Mouse (Mus musculus) G1E (cell line): ENCODE results near the gene Gm10097.

Source experiments
- CTCF ChIP-seq: IDR thresholded peaks from 2 replicates; pipeline ENCODE4 v1.5.1; 2012; ENCODE audit warnings: low read depth, low read length, inconsistent platforms, mixed read lengths
- GATA1 ChIP-seq: IDR thresholded peaks from 2 replicates; pipeline ENCODE4 v1.6.1; 2012; ENCODE audit warnings: borderline replicate concordance, low read length, inconsistent platforms, mixed read lengths
- GATA2 ChIP-seq: IDR thresholded peaks from 2 replicates; pipeline ENCODE4 v1.6.1; 2012; ENCODE audit warnings: low read depth, low read length, inconsistent platforms, borderline replicate concordance
- POLR2AphosphoS5 ChIP-seq: IDR thresholded peaks from 2 replicates; pipeline ENCODE4 v1.6.1; 2012; ENCODE audit warnings: low read depth, low read length, inconsistent platforms; ENCODE audit not compliant: insufficient replicate concordance
- TAL1 ChIP-seq: conservative IDR thresholded peaks from 2 replicates; pipeline ENCODE4 v1.6.1; 2012; ENCODE audit warnings: low read depth, low read length, inconsistent platforms, mixed read lengths

DNA sequence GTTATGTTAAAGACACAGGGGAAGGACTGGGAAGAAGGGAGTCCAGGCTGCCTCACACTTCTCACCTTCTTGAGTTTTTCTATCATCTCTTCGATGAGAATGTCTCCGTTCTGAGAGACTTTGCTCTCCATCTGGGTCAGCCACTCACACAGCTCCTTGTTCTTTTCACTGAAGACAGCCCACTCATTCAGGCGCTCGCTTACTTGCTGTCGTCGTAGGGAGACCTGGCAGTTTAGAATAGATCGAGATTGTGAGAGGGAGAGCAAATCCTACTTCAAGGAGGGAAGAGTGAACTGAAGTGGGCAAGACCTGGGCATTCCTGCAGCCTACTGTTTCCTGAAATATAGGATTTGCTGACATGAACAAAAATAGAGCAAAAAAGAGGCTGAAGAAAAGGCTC is 6.7 kb downstream of the Gm10097 start:
- TF ChIP-seq TAL1 (no peak), GATA1 (no peak), CTCF (no peak), GATA2 (no peak), POLR2AphosphoS5 (no peak)
